Mouse (Mus musculus): ENCODE data around the gene Camta2.

DNA sequence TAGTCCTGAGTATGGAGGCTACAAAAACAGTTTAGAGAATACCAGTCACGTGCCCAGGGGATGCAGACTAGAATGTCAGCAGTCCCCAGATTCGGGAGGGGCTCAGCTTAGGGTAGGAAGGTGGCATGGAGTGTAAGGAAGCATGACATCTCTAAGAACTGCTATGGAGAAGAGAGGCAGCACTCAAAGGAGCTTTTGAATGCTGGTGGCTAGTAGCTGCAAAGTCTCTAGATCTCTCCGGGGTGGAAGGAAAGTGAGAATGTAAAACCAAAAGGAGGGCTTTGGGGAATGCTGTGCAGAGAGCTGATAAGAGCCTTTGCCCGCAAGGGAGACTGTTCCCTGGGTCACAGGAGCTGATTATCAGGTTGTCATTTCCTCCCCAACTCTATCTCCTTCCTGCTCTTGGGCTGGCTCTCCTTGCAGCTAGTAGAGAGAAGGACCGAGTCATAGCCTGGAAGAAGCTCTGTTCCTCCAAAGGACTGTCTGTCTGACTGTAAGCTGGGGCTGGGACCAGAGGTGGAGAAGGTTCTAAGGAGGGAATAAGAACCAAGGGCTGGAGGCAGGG, 49.1 kb downstream of the Camta2 start, which contains the start of gene Gp1ba:
- TF ChIP-seq CTCF (IDR thresholded peaks at IDR 0.05; ENCODE audit: low read depth, low read length) (no peak), GATA1 (IDR thresholded peaks at IDR 0.05; ENCODE audit: borderline replicate concordance, low read length) (no peak), GATA2 (IDR thresholded peaks at IDR 0.05; ENCODE audit: borderline replicate concordance, low read depth, low read length) (no peak)
